Mouse (Mus musculus) cortical plate, adult 2 months (tissue): ENCODE data around the gene Ddrgk1.

Experiments
- CTCF ChIP-seq: fragments of 200-500 bp; IDR thresholded peaks from 2 replicates; pipeline ENCODE4 v1.5.1; 2011; ENCODE audit warnings: mild to moderate bottlenecking, control low read depth, low read length; ENCODE audit not compliant: insufficient read depth; ENCODE audit errors: extremely low read depth
- POLR2A ChIP-seq: fragments of 200-500 bp; IDR thresholded peaks from 2 replicates; pipeline ENCODE4 v1.6.1; 2011; ENCODE audit warnings: mild to moderate bottlenecking, low read length, control low read depth; ENCODE audit not compliant: insufficient read depth; ENCODE audit errors: extremely low read depth

DNA sequence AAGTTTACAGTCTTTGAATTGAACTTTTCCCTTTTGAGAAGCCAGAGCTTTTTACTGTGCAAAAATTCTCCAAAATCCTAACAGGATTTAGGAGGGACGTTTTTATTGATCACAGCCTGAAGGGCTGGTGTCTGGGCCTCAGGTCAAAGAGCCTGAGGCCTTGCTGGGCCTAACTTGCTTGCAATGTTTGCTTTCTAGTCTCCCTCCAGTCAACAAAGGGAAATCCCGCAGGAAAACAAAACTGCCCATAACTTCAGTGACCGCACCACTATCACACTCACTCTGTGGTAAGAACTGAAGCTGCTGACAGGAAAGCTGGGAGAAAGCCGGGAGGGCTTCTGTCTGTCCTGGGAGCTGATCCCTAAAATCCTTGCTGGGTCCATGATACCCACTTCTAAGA, 42.1 kb upstream of the Ddrgk1 start:
- TF ChIP-seq CTCF (no peak), POLR2A (no peak)
